12 mouse cellular contexts compared by ENCODE assay signal in the genomic region with DNA sequence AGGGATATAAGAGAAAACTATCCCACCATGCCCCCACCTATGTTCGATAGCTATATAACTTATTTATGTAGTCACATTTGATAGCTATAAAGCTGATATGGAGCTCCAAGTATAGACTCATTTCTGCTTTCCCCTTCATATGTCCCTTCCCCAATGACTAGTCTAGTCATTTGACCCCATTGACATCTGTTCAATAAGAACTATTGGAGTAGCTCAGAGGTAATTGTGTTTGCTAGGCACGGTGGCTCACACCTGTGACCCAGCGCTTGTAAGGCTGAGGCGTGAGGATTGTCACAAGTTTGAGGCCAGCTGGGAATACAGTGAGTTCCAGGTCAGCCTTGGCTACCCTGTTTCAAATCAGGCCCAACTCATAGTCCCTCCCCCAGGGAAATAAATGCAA.
DNase-seq lines count a peak whose midpoint lies in the region; ATAC-seq and TF ChIP-seq lines count a peak whose summit lies in the region.
"Had no signal": no experiment of that assay in that cellular context is flagged by ENCODE, and none has a peak within 500 bp of the region (broad histone marks: within the 10 kb centered on the region; RNA-seq: fewer than 3 reads in every experiment).

No protein-coding gene starts in this region.

- WGBS in lung, embryonic 14.5 days = 72% methylated on average over 4 of the region's 4 CpGs
- WGBS in forebrain, postnatal 0 days = 82% methylated on average over 4 of the region's 4 CpGs
- 78% methylated on average over 4 of the region's 4 CpGs for WGBS in midbrain, embryonic 12.5 days
- WGBS in neural tube, embryonic 15.5 days = 66% methylated on average over 4 of the region's 4 CpGs

- no peak overlapping the region for H3K27ac ChIP-seq in lung, embryonic 14.5 days (ENCODE audit: low read depth)
- H3K27ac ChIP-seq in forebrain, postnatal 0 days (ENCODE audit: low read depth, low read length) = peak overlapping the region; percentile 31; the same call in 1 of the 2 replicates
- H3K27ac ChIP-seq in midbrain, embryonic 12.5 days (replicated peaks) = 0 out of 2 replicates have a peak overlapping the region, but pooled peaks have one; percentile 25
- peak overlapping the region; percentile 56; the same call in 1 of the 2 replicates for H3K27ac ChIP-seq in neural tube, embryonic 15.5 days (replicated peaks)
- H3K27ac ChIP-seq: embryonic facial prominence, embryonic 15.5 days had no signal

- H3K4me1 ChIP-seq in lung, embryonic 14.5 days (ENCODE audit: insufficient read depth) = no peaks in the 10 kb centered on the region; the same call in 1 of the 2 replicates
- no peaks in the 10 kb centered on the region for H3K4me1 ChIP-seq in forebrain, postnatal 0 days (ENCODE audit: insufficient read depth)
- no peaks in the 10 kb centered on the region for H3K4me1 ChIP-seq in midbrain, embryonic 12.5 days
- peaks cover 7% of the 10 kb centered on the region for H3K4me1 ChIP-seq in neural tube, embryonic 15.5 days
- H3K4me1 ChIP-seq: embryonic facial prominence, embryonic 15.5 days; megakaryocyte, embryonic 14.5 days had no signal

- H3K9ac ChIP-seq in lung, embryonic 14.5 days = no peak overlapping the region
- H3K9ac ChIP-seq in forebrain, postnatal 0 days = no peak overlapping the region
- no peak overlapping the region for H3K9ac ChIP-seq in midbrain, embryonic 12.5 days (replicated peaks)
- no peak overlapping the region for H3K9ac ChIP-seq in neural tube, embryonic 15.5 days (replicated peaks)
- H3K9ac ChIP-seq: embryonic facial prominence, embryonic 15.5 days; lung, embryonic 15.5 days had no signal

- no peaks in the 10 kb centered on the region for H3K36me3 ChIP-seq in lung, embryonic 14.5 days (ENCODE audit: insufficient read depth)
- H3K36me3 ChIP-seq in forebrain, postnatal 0 days (ENCODE audit: insufficient read depth) = no peaks in the 10 kb centered on the region
- H3K36me3 ChIP-seq in midbrain, embryonic 12.5 days = no peaks in the 10 kb centered on the region
- H3K36me3 ChIP-seq in neural tube, embryonic 15.5 days = no peaks in the 10 kb centered on the region
- H3K36me3 ChIP-seq: embryonic facial prominence, embryonic 15.5 days; lung, embryonic 15.5 days had no signal

- no peaks in the 10 kb centered on the region for H3K9me3 ChIP-seq in lung, embryonic 14.5 days (ENCODE audit: low read depth, low read length)
- H3K9me3 ChIP-seq in forebrain, postnatal 0 days (ENCODE audit: low read length) = no peaks in the 10 kb centered on the region
- H3K9me3 ChIP-seq in midbrain, embryonic 12.5 days = no peaks in the 10 kb centered on the region
- H3K9me3 ChIP-seq in neural tube, embryonic 15.5 days (replicated peaks) = no peaks in the 10 kb centered on the region
- H3K9me3 ChIP-seq: embryonic facial prominence, embryonic 15.5 days; lung, embryonic 15.5 days; megakaryocyte, embryonic 14.5 days had no signal

- no peak overlapping the region for H3K4me2 ChIP-seq in lung, embryonic 14.5 days
- H3K4me2 ChIP-seq in forebrain, postnatal 0 days (ENCODE audit: low read depth) = no peak overlapping the region
- H3K4me2 ChIP-seq in midbrain, embryonic 12.5 days (replicated peaks) = no peak overlapping the region
- no peak overlapping the region for H3K4me2 ChIP-seq in neural tube, embryonic 15.5 days
- H3K4me2 ChIP-seq: embryonic facial prominence, embryonic 15.5 days; lung, embryonic 15.5 days had no signal

- intact Hi-C loops in left cerebral cortex, postnatal 10 days (cut with DNase I) = loop anchor here (5.0 to 10.0 kb wide), 4 partner anchors 241 to 901 kb away; partner anchors contain the start of gene Cstf2t

- no peak for TF ChIP-seq CTCF in lung, embryonic 14.5 days (IDR thresholded peaks at IDR 0.05; ENCODE audit: low read depth)
- no peak for TF ChIP-seq CTCF in forebrain, postnatal 0 days (IDR thresholded peaks at IDR 0.05; ENCODE audit: low read depth)

- no peak overlapping the region for H3K4me3 ChIP-seq in lung, embryonic 14.5 days (ENCODE audit: low read depth, low read length)
- H3K4me3 ChIP-seq in forebrain, postnatal 0 days (ENCODE audit: low read depth, low read length) = no peak overlapping the region
- no peak overlapping the region for H3K4me3 ChIP-seq in midbrain, embryonic 12.5 days
- no peak overlapping the region for H3K4me3 ChIP-seq in neural tube, embryonic 15.5 days (replicated peaks)
- H3K4me3 ChIP-seq: embryonic facial prominence, embryonic 15.5 days; lung, embryonic 15.5 days; megakaryocyte, embryonic 14.5 days had no signal

- ATAC-seq in lung, embryonic 14.5 days (ENCODE audit: insufficient read depth) = peak; percentile 28
- no peak for ATAC-seq in forebrain, postnatal 0 days
- ATAC-seq in midbrain, embryonic 12.5 days (ENCODE audit: low FRiP score, low read depth) = peak; percentile 72
- ATAC-seq in neural tube, embryonic 15.5 days (ENCODE audit: low FRiP score) = peak; percentile 63

- no peaks in the 10 kb centered on the region for H3K27me3 ChIP-seq in lung, embryonic 14.5 days (ENCODE audit: insufficient read depth, low read length)
- H3K27me3 ChIP-seq in forebrain, postnatal 0 days (ENCODE audit: insufficient read depth, low read length) = no peaks in the 10 kb centered on the region
- peaks cover 3% of the 10 kb centered on the region; the same call in 1 of the 2 replicates for H3K27me3 ChIP-seq in midbrain, embryonic 12.5 days
- H3K27me3 ChIP-seq in neural tube, embryonic 15.5 days (replicated peaks) = no peaks in the 10 kb centered on the region
- H3K27me3 ChIP-seq: embryonic facial prominence, embryonic 15.5 days; lung, embryonic 15.5 days had no signal

- no peak for DNase-seq in lung, embryonic 14.5 days
- no peak for DNase-seq in lung, postnatal 14 days
- DNase-seq in forebrain, postnatal 0 days = no peak
- DNase-seq in gastrocnemius, adult 8-10 months (ENCODE audit: low spot score in 2 of 2) = no peak
- no peak for DNase-seq in left cerebral cortex, postnatal 10 days (ENCODE audit: extremely low spot score in 1 of 2, low spot score in 2 of 2)
- DNase-seq: adrenal gland, postnatal 25 days; thymus, adult 18-20 months had no signal
